Mouse (Mus musculus) layer of hippocampus, adult 9-10 months (tissue): Measurements from ENCODE around the gene Tshz2.
"Not testable (repeated sequence)": the region's sequence is repeated elsewhere in the genome, so short reads cannot be mapped to it uniquely, and the experiment has no call there.

Experiments used
- DNase-seq: peaks from one replicate; pipeline ENCODE4 v3.0.0; 2022; ENCODE audit warnings: low spot score

Tshz2 gene

GRCm38 (mm10) chr2:169812940-169813339, 180.1 kb downstream of the Tshz2 start:
- DNase-seq, result no peak

- DNase-seq, result no peak
These were observed 181.5 kb downstream of the Tshz2 start for GRCm38 (mm10) chr2:169814351-169814750.

GRCm38 (mm10) chr2:169814757-169815156, 181.9 kb downstream of the Tshz2 start:
- DNase-seq, result no peak

- no peak for DNase-seq
These were observed 188.2 kb downstream of the Tshz2 start for GRCm38 (mm10) chr2:169821021-169821441.

- DNase-seq, result no peak
These were observed 193.1 kb downstream of the Tshz2 start for GRCm38 (mm10) chr2:169825908-169826307.

- no peak for DNase-seq
These were observed 193.5 kb downstream of the Tshz2 start for GRCm38 (mm10) chr2:169826316-169826715.

GRCm38 (mm10) chr2:169826833-169827232, 194.0 kb downstream of the Tshz2 start:
- DNase-seq, result no peak

- DNase-seq, result no peak
These were observed 199.4 kb downstream of the Tshz2 start for GRCm38 (mm10) chr2:169832184-169832583.

GRCm38 (mm10) chr2:169833638-169834037, 200.8 kb downstream of the Tshz2 start:
- no peak for DNase-seq

- no peak for DNase-seq
These were observed 201.8 kb downstream of the Tshz2 start for GRCm38 (mm10) chr2:169834602-169835001.

GRCm38 (mm10) chr2:169837031-169837605, 204.3 kb downstream of the Tshz2 start:
- no peak for DNase-seq

- no peak for DNase-seq
These were observed 205.7 kb downstream of the Tshz2 start for GRCm38 (mm10) chr2:169838521-169838920.

- DNase-seq, result no peak
These were observed 208.6 kb downstream of the Tshz2 start for GRCm38 (mm10) chr2:169841442-169841841.

GRCm38 (mm10) chr2:169842494-169842893, 209.7 kb downstream of the Tshz2 start:
- no peak for DNase-seq

GRCm38 (mm10) chr2:169843553-169843952, 210.7 kb downstream of the Tshz2 start:
- no peak for DNase-seq

GRCm38 (mm10) chr2:169849077-169849476, 216.3 kb downstream of the Tshz2 start:
- no peak for DNase-seq

GRCm38 (mm10) chr2:169849541-169849940, 216.7 kb downstream of the Tshz2 start:
- no peak for DNase-seq

GRCm38 (mm10) chr2:169851606-169852005, 218.8 kb downstream of the Tshz2 start:
- DNase-seq, result no peak

GRCm38 (mm10) chr2:169854491-169854890, 221.7 kb downstream of the Tshz2 start:
- no peak for DNase-seq

GRCm38 (mm10) chr2:169857041-169857440, 224.2 kb downstream of the Tshz2 start:
- DNase-seq, result not testable (repeated sequence)

GRCm38 (mm10) chr2:169859078-169859855, 226.5 kb downstream of the Tshz2 start:
- no peak for DNase-seq

- DNase-seq, result no peak
These were observed 228.1 kb downstream of the Tshz2 start for GRCm38 (mm10) chr2:169860895-169861294.

GRCm38 (mm10) chr2:169862701-169863100, 229.9 kb downstream of the Tshz2 start:
- DNase-seq, result no peak

- no peak for DNase-seq
These were observed 236.7 kb downstream of the Tshz2 start for GRCm38 (mm10) chr2:169869468-169869867.
